Mouse (Mus musculus): ENCODE results near the gene Rfx4.
A peak's percentile ranks its signal among the peaks of the same experiment; 100 is the strongest.

DNA sequence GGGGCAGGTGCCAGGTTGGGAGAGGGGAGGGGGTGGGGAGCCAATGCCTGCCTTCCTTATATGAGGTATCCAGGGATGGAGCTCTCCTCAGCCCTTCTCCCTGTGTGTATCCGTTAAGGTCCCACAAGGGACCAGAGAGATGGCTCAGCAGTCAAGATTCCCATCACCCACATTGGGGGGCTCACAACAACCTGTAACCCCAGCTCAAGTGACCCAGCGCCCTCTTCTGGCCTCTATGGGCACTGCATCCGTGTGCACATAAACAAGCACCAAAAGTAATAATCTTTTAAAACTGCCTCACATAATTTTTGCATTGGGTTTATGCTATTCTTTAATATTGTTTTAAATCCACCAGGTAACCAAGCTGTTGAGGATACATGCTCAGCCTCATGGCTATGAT, 25.8 kb upstream of the Rfx4 start:
- no peak for TF ChIP-seq POLR2A (IDR thresholded peaks at IDR 0.05; ENCODE audit: insufficient read depth, low read depth, low read length)
- TF ChIP-seq CTCF (IDR thresholded peaks at IDR 0.05): peak; percentile 53
- TF ChIP-seq EP300 (IDR thresholded peaks at IDR 0.05; ENCODE audit: insufficient read depth, low read depth, low read length): no peak

All from heart, adult 2 months (tissue).